Mouse (Mus musculus): Measurements from ENCODE around the gene Fate1.
"Not testable (repeated sequence)": the region's sequence is repeated elsewhere in the genome, so short reads cannot be mapped to it uniquely, and the experiment has no call there.

Fate1 gene

GRCm38 (mm10) chrX:71972686-71973085 lies at the start of gene Fate1:
TSS of gene Fate1 (plus strand) at chrX:71972986.
- no peak for DNase-seq (ENCODE audit: low spot score)

DNA sequence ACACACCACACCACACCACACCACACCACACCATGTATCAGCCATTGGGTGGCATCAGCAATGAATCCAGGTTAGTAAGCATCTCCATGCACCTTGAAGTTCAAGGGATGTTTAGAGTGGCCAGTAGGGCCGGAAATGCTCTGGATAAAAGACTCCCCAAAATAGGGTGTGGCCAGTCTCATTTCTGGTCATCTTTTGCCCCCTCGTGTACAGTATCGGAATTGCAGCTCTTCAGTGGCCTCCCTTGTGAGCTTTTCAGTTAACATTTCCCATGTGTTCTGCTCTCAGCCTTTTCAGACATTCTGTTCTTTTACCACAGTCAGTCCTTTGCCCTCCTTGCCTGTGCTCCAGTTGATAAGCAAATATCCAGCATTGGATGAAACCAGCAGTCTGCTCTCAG lies 26.2 kb upstream of the Fate1 start:
- peak; percentile 27 for DNase-seq (ENCODE audit: low spot score)

DNA sequence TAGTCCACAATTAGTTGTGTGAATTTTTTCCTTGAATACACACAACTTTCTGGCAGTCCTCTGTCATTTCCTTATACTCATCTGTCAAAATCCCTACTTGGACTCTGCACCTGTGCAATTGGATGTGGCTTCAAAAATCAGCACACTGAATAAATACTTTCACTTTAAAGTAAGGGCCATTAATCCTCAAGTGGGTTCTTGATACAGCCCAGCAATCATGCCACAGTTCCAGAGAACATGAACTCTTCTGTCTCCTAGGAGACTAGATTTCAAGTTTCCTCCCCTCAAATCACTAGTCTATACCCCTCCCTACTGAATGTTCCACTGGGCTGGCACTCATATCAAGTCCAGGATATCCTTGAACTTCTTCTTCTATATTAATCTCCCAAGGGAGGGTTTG lies 14.4 kb upstream of the Fate1 start:
- no peak for DNase-seq (ENCODE audit: low spot score)

DNA sequence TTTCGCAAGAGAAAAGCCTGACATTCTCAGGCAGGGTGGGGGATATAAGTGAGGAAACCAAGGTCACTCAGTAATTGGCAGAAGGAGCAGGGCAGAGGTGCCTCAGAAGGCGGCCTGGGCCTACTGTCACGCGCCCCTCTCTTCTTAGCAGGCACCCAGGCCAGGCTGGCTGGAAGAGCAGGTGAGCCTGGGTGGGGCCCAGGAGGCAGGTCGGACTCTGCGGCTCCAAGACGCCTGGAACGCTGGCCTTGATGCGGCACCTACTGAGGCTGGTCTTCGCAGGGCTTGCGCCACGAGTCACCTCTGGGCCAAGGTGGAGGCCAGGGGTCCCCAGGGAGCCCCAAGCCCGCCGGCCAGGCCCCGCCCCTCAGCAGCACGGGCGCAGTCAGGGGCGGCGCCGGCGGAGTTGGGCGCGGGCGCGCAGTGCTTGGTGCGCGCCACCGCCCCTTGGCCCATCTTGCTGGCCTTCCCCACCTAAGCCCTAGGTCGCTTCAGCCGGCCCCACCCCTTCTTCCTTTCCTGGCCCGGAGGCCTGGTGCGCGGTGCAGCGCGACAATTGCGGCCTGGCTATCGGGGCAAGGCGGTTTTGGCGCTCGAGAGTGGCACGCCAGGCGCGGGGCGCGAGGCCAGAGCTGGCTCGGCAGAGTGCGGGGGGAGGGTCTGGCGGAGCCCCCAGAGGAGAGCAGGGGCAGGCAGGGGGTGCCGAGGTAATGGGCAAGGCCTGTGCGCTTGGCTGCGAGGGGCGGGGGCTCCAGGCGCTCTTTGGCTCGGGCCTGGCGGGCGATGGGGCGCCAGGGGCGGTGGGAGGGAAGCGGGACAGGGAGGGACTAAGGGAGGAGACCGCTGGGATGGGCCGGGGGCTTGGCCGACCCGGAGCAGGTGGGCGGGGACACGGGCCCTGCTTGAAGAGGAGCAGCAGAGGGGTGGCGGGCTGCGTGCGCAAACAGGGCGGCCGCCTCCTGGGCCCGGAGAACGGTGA lies 10.4 kb upstream of the Fate1 start, which contains the start of gene Prrg3:
TSS of gene Prrg3 (plus strand) at position 552 of the 979 bp plus-strand sequence.
- DNase-seq (ENCODE audit: low spot score): no peak

GRCm38 (mm10) chrX:71963275-71963912 lies 9.4 kb upstream of the Fate1 start:
- no peak for DNase-seq (ENCODE audit: low spot score)

DNA sequence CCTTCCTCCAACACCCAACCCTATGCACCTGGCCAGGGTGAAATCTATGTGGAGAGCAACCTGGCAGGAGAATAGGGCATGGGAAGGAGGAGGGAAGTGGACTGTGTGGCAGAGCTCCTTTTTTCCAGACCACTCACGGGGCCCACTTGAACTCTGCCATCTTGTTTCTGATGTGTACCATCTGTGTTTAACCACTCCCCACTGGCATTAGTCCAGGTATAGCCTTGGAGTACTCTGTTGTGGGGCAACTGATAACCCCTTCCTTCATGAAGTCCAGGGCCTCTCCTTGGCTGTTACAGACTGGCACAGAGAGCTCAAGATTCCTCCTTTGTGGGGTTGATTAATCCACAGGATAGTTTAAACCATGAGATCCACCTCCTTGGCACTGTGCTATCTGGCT lies 4.6 kb upstream of the Fate1 start:
- DNase-seq (ENCODE audit: low spot score): no peak

DNA sequence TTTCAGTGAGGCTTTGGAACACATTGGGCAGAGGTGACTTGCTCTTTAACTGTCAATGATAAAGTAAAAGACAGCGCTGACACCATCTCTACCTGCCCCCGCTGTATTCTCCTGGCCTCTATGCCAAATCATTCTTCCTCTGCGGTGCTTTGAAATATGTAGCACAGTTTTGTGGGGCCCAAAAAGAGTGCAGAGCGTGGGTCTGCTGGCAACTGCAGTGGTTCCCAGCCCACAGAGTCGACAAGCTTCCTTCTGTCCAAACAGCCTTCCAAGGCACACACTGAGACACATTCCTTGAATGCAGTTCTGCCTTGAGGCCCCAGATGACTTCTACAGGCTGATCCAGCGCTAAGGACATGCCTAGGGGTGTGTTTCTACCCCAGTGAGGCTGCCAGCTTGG lies 4.0 kb upstream of the Fate1 start:
- no peak for DNase-seq (ENCODE audit: low spot score)

GRCm38 (mm10) chrX:71971325-71971724 lies 1.5 kb upstream of the Fate1 start:
- no peak for DNase-seq (ENCODE audit: low spot score)

- DNase-seq (ENCODE audit: low spot score): not testable (repeated sequence)
Observed at GRCm38 (mm10) chrX:71977681-71978080, 4.9 kb downstream of the Fate1 start.

DNA sequence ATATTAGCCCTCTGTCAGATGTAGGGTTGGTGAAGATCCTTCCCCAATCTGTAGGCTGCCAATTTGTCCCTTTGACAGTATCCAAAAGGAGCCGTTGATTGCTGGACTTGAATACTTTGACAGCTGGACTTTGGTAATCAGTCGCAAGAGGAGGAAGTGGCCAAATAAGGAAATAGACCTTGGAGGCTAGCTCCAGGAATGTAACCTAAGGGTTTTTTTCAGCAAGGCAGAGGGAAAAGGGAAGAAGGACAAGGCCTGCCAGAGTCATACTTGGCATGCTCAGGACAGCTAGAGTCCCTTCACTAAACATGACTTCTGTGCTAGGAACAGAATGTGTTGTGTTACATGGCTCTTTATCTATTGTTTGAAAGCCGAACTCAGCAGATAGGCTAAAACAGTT lies 7.7 kb downstream of the Fate1 start:
- DNase-seq (ENCODE audit: low spot score): no peak

GRCm38 (mm10) chrX:71981322-71981721 lies 8.5 kb downstream of the Fate1 start:
- DNase-seq (ENCODE audit: low spot score): no peak

DNA sequence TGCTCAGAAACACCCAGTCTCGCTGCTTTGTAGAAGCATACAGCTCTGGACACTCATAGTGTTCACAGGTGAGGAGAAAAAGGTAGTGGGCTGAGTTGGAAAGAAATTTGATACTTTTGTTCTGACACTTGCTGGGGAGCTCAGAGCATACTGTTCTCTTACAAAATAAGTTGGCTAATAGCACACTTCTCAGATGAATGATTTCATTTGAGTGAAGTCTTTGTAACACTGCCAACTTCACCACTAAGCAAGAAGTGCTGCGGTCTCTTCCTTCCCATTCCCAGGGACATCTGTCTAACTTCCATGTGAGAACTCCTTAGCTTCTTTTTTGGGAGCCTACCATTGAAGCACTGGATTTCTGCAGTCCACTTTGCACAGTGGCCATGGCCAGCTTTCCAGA lies 10.4 kb downstream of the Fate1 start:
- no peak for DNase-seq (ENCODE audit: low spot score)

- no peak for DNase-seq (ENCODE audit: low spot score)
Observed at GRCm38 (mm10) chrX:71983775-71984174, 11.0 kb downstream of the Fate1 start.

DNA sequence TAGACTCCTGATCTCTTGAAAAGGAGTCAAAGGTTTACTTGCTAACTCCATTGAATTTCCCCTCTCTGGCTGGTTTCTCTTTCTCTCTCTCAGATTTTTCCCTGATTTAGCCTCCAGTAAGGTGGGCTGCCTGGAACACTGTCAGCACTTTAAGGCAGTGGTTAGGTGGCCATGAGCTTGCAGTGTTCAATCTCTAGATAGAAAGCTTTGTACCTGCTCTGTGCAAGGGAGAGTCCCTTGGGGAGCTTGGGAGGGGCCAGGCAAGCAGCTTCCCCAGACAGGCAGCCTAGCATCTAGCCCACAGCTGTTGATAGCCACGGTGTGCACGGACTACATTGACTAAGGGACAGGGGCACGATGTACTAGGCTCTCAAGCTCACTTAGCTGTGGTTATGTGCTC lies 18.8 kb downstream of the Fate1 start, which contains the start of gene Cnga2:
TSS of gene Cnga2 (plus strand) at position 301 of the 400 bp plus-strand sequence.
- no peak for DNase-seq (ENCODE audit: low spot score)

DNA sequence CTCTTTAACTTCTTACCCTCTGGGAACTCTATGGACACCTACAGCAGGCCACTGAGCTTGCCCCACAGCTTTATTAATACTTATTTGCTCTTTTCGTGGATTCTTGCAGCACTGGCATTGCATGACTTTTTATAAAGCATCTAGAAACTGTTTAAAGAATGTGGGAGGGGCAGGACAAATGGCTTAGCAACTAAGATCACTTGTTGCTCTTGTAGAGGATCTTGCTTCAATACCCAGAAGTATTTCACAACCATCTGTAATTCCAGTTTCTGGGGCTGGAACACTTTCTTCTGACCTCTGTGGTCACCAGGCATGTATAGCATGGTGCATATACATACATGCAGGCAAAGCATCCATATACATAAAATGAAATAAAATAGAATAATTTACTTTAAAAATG lies 23.2 kb downstream of the Fate1 start:
- no peak for DNase-seq (ENCODE audit: low spot score)

DNA sequence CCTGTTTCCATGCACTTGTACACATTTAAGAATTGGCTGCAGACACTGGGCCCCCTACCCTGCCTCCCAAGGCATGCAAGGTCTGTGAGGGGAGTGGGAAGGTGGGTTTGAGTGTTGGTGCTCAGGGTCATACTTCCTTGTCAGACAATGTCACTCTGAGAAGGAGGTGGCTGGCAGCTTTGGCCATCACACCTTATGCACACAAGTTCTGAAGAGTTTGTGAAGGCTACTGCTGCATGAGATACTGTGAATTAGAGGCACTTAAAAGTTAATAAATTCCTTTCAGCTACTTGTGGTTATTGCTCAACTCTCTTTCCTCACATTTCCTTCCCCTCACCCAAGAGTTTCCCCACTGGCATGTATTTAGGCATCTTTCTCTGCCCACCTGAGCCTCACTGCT lies 37.1 kb downstream of the Fate1 start:
- no peak for DNase-seq (ENCODE audit: low spot score)

GRCm38 (mm10) chrX:72012236-72012635 lies 39.5 kb downstream of the Fate1 start:
- DNase-seq (ENCODE audit: low spot score): no peak

- no peak for DNase-seq (ENCODE audit: low spot score)
Observed at GRCm38 (mm10) chrX:72012804-72013203, 40.0 kb downstream of the Fate1 start.

GRCm38 (mm10) chrX:72022241-72022640 lies 49.5 kb downstream of the Fate1 start:
- DNase-seq (ENCODE audit: low spot score): no peak

DNA sequence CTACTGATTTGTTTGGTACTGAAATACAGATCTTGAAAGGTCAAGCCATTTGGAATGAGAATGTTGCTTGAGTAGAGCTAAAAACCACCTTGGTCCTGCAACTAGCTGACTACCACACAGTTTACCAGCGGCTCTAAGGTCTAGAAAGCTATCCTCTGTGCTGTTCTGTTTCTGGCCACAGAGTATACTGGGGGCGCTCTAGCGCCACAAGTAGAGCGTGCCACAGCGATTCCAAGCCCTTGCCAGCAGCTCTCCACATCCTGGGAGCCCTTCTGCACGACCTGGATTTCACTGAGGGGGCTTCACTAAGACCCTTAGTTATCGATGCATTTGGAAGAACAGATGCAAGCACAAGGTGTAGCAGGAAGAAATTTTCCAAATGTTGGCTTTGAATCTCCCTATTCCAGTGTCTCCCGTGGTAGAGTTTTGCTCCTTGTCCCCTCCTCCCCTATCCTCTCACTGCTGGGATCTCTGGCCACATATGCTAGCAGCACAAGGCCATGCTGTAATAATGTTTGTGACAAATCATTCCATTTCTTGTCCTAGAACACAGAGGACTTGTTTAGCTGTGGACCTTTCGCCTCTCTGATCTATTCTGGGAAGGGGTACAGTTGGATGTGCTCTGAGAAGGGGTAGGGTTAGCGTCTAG lies 50.1 kb downstream of the Fate1 start:
- no peak for DNase-seq (ENCODE audit: low spot score)

DNA sequence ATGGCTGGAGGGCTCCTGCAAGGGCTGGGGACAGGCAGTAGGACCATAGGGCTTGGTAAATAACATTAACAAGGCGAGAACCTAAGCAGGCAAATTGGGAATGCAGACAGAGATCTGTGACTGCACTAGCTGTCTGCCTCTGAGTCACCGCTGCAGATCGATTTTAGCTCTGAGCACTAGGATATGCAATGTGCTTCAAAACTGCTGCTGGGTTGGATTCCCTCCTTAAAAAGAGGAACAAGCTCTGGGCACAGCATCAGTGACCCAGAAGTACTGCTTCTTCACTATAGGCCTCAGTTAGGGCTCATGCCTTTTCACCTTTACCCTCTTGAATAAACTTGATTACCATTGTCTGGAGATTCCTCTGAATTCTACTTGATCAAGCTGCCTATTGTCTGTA lies 50.8 kb downstream of the Fate1 start:
- no peak for DNase-seq (ENCODE audit: low spot score)

Data from layer of hippocampus, adult 9-10 months (tissue).